Mouse (Mus musculus) embryonic facial prominence, embryonic 14.5 days (tissue): ENCODE measurements around the gene Gm8773. TPM values are rescaled to one million over a fixed set of nuclear protein-coding genes. Genes with fewer than 3 reads are reported as not detected.
A peak's percentile ranks its signal among the peaks of the same experiment; 100 is the strongest.

Source experiments
- ATAC-seq: fragments of 200-750 bp; cut with Nextera tagmentation; 2 replicates; pipeline ENCODE4 v1.8.0; 2017; ENCODE audit warnings: low read depth, moderate number of reproducible peaks, moderate TSS enrichment
- DNase-seq: peaks from one replicate; pipeline ENCODE4 v3.0.0-alpha.2; 2015; ENCODE audit warnings: low spot score
- H3K27ac ChIP-seq: fragments of 300-500 bp; sonication (generic); replicated peaks from 2 replicates; pipeline ENCODE4 v1.5.1; 2014; ENCODE audit warnings: low read depth, mild to moderate bottlenecking, low read length, moderate library complexity
- H3K27me3 ChIP-seq: fragments of 300-500 bp; sonication (generic); replicated peaks from 2 replicates; pipeline ENCODE4 v1.6.1; 2014; ENCODE audit warnings: low read length; ENCODE audit not compliant: control insufficient read depth, insufficient read depth
- H3K36me3 ChIP-seq: fragments of 300-500 bp; sonication (generic); 2 replicates; pipeline ENCODE4 v1.6.1; 2014; ENCODE audit warnings: low read length, mixed read lengths; ENCODE audit not compliant: control insufficient read depth, insufficient read depth
- H3K4me1 ChIP-seq: fragments of 300-500 bp; sonication (generic); 2 replicates; pipeline ENCODE4 v1.6.1; 2014; ENCODE audit warnings: antibody characterized with exemption, low read length; ENCODE audit not compliant: control insufficient read depth, insufficient read depth
- H3K4me2 ChIP-seq: fragments of 300-500 bp; sonication (generic); 2 replicates; pipeline ENCODE4 v1.6.1; 2014; ENCODE audit warnings: low read depth, mild to moderate bottlenecking, low read length, moderate library complexity, mixed read lengths
- H3K4me3 ChIP-seq: fragments of 300-500 bp; sonication (generic); 2 replicates; pipeline ENCODE4 v1.5.1; 2014; ENCODE audit warnings: low read depth, mild to moderate bottlenecking, low read length
- H3K9ac ChIP-seq: fragments of 300-500 bp; sonication (generic); 2 replicates; pipeline ENCODE4 v1.6.1; 2014; ENCODE audit warnings: low read depth, mild to moderate bottlenecking, low read length, moderate library complexity, mixed read lengths
- H3K9me3 ChIP-seq: fragments of 300-500 bp; sonication (generic); 2 replicates; pipeline ENCODE4 v1.6.1; 2016; ENCODE audit warnings: low read length; ENCODE audit not compliant: control insufficient read depth
- WGBS: fragments of 180-500 bp; shearing (Covaris S2); extraction: QIAGEN DNeasy Blood & Tissue Kit; methylation state at CpG from one replicate; pipeline ENCODE4 v1.1.7; 2014; 5-methylcytosine and 5-hydroxymethylcytosine counted together
- polyA plus RNA-seq: library from polyadenylated mRNA; unstranded; fragments of >200 nt; fragmentation: Nextera tagmentation; extraction: Ambion mirVana; gene quantifications from 2 replicates; pipeline ENCODE4 v1.2.1, GENCODE M21; 2014

The Gm8773 gene
- 1.6 and 2.8 TPM in 2 replicates for polyA plus RNA-seq

DNA sequence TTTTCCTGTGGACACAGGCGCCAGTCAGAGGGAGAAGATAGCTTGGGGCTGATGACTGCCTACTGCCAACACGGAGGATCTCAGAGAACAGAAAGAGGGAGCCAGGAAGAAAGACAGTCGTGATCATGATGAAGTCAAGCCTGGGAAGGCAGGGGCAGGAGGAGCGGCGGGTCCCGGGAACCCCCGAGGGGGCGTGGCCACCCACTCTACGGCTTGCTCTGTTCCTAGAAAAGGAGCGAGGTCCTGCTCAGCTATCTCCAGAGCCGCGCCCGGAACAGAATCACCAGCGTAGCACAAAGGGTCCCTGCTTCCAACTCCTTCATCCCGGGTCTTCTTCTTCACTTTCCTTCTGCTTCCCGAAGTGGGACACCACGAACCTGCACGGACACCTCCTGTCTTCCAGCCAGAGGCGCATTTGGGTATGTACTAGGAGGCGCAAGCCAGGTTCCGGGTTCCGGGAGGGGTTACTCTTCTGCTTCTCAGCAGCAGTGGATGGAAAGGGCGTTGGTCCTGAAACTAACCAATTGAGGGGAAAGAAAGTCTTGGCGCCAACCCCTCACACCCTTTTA lies at the start of gene Gm8773:
Gm8773 (plus strand) TSS at position 51 of the 569 bp plus-strand sequence.
- Histone ChIP-seq H3K9me3 (no peaks in the 10 kb centered on the region), H3K27me3 (peaks cover 12% of the 10 kb centered on the region), H3K9ac (peak within 1 kb of the TSS; percentile 56), H3K36me3 (no peaks in the 10 kb centered on the region), H3K27ac (no peak within 1 kb of the TSS), H3K4me2 (peak within 1 kb of the TSS; percentile 80), H3K4me3 (peak within 1 kb of the TSS; percentile 48), H3K4me1 (no peaks in the 10 kb centered on the region; the same call in 1 of the 2 replicates)
- peak; percentile 55 for DNase-seq
- WGBS: 1% methylated on average over 21 of the region's 24 CpGs
- peak; percentile 47; the same call in 1 of the 2 replicates for ATAC-seq

DNA sequence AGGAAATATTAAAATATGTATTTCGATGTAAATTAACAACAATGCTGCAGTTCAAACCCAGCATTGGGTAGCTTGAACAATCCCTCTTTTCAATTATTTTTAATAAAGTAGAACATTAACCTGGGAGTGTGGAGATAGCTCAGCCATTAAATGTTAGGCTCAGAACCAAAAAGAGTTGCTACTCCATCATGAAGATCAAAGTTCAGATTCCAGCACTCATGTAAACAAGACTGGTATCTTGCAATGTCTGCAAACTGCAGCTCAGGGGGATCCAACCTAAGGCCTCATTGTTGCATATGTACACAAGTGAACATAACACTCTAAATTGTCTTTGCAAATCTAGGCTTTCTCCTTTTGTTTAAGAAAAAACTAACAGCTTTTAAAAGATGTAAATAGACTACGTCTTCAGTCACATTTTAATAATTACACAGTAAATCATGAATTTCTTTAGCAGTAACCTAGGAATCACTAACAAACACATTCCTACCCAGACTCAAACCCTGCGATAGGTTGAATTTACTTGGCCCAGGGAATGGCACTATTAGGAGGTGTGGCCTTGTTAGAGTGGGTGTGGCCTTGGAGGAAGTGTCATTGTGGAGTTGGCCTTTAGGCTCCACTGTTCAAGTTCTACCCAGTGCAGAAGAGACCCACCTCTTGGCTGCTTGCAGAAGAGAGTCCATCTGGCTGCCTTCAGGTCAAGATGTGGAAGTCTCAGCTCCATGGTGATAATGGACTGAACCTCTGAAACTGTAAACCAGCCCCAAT lies 39.8 kb upstream of the Gm8773 start:
- Histone ChIP-seq H3K9me3 (no peaks in the 10 kb centered on the region), H3K9ac (no peak overlapping the region), H3K4me3 (no peak overlapping the region), H3K4me1 (no peaks in the 10 kb centered on the region), H3K27me3 (no peaks in the 10 kb centered on the region), H3K36me3 (peaks cover 9% of the 10 kb centered on the region), H3K27ac (no peak overlapping the region), H3K4me2 (no peak overlapping the region)
- no peak for DNase-seq
- WGBS: 95% methylated on average over 3 of the region's 3 CpGs
- ATAC-seq: no peak

- DNase-seq (no peak), ATAC-seq (no peak)
- Histone ChIP-seq H3K4me2 (no peak overlapping the region), H3K27ac (no peak overlapping the region), H3K4me3 (no peak overlapping the region), H3K27me3 (no peaks in the 10 kb centered on the region), H3K36me3 (peaks cover 24% of the 10 kb centered on the region), H3K9ac (no peak overlapping the region), H3K4me1 (no peaks in the 10 kb centered on the region), H3K9me3 (no peaks in the 10 kb centered on the region)
- 88% methylated on average over 1 of the region's 1 CpGs for WGBS
Observed at GRCm38 (mm10) chr5:5536131-5536530, 37.5 kb upstream of the Gm8773 start.

- no peaks in the 10 kb centered on the region for H3K27me3 ChIP-seq
- H3K4me2 ChIP-seq: no peak overlapping the region
- 79% methylated on average over 3 of the region's 3 CpGs for WGBS
- no peaks in the 10 kb centered on the region for H3K4me1 ChIP-seq
- H3K36me3 ChIP-seq: peaks cover 56% of the 10 kb centered on the region
- no peak for ATAC-seq
- H3K4me3 ChIP-seq: no peak overlapping the region
- no peak for DNase-seq
- no peak overlapping the region for H3K9ac ChIP-seq
- no peaks in the 10 kb centered on the region for H3K9me3 ChIP-seq
- no peak overlapping the region for H3K27ac ChIP-seq
Observed at GRCm38 (mm10) chr5:5539771-5540170, 33.8 kb upstream of the Gm8773 start.

DNA sequence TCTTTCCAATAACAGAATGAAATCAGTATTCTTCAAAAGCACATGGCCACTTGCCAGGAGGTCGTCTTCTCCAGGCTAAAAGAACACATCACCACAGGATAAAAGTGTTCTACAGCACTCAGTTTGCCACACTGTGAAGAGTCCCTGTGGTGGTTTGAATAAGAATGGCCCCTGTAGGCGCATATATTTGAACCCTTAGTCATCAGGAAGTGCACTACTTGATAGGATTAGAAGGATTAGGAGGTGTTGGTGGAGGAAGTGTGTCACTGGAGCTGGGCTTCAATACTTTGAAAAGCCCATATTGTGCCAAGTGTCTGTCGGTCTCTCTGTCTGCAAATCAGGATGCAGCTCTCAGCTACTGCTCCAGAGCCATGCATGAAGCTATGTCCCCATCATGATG lies 33.2 kb upstream of the Gm8773 start:
- ATAC-seq (no peak), DNase-seq (no peak)
- Histone ChIP-seq H3K9me3 (no peaks in the 10 kb centered on the region), H3K36me3 (peaks cover 57% of the 10 kb centered on the region), H3K27ac (no peak overlapping the region), H3K4me2 (no peak overlapping the region), H3K4me1 (no peaks in the 10 kb centered on the region), H3K27me3 (no peaks in the 10 kb centered on the region), H3K9ac (no peak overlapping the region), H3K4me3 (no peak overlapping the region)
- WGBS: 81% methylated on average over 3 of the region's 3 CpGs

GRCm38 (mm10) chr5:5551110-5551509 lies 22.5 kb upstream of the Gm8773 start:
- H3K9ac ChIP-seq: no peak overlapping the region
- H3K4me1 ChIP-seq: no peaks in the 10 kb centered on the region
- H3K9me3 ChIP-seq: no peaks in the 10 kb centered on the region
- DNase-seq (no peak), ATAC-seq (no peak)
- H3K27me3 ChIP-seq: no peaks in the 10 kb centered on the region
- no peak overlapping the region for H3K27ac ChIP-seq
- no peak overlapping the region for H3K4me3 ChIP-seq
- 100% methylated on average over 1 of the region's 1 CpGs for WGBS
- no peak overlapping the region for H3K4me2 ChIP-seq
- H3K36me3 ChIP-seq: peaks cover 62% of the 10 kb centered on the region

DNA sequence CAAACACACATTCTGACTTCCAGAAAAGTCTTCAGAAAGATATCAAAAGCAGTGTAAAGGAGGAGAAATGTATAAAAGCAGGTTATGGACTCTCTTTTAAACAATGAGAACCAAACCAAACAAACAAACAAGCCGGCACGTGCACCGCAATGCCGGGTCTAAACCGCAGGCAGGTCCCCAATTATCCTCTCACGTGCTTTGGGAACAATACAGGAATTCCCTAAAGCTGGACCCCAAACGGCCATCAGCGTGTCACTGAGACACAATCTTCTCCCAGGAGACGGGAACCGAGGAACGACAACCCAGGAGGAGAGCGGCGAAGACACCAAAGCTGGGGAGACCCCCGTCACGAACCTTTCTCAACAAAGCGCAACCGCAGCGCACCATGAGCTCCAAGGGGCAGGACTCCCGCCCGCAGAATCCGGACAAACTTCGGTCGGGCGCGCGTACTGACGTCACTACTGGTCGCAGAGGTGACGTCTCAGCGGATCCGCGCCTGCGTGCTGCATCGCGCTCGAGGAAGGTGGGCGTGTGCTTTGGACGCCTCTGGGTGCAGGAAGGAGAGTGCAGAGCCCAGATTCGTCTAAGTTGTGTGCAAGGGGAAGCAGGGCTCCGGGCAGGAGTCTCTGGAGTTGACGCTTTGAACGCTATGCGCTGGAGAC lies 14.4 kb upstream of the Gm8773 start, which contains the start of gene Gtpbp10:
Gtpbp10 (minus strand) TSS at position 460 of the 662 bp plus-strand sequence.
- Histone ChIP-seq H3K4me2 (peak within 1 kb of the TSS; percentile 79), H3K27me3 (no peaks in the 10 kb centered on the region), H3K27ac (peak within 1 kb of the TSS; percentile 86), H3K9ac (peak within 1 kb of the TSS; percentile 79), H3K36me3 (peaks cover 8% of the 10 kb centered on the region), H3K4me3 (peak within 1 kb of the TSS; percentile 79), H3K4me1 (peaks cover 11% of the 10 kb centered on the region; the same call in 1 of the 2 replicates), H3K9me3 (no peaks in the 10 kb centered on the region)
- peak; percentile 95 for DNase-seq
- WGBS: under 1% methylated on average over 43 of the region's 43 CpGs
- ATAC-seq: peak; percentile 100

GRCm38 (mm10) chr5:5559798-5560197 lies 13.8 kb upstream of the Gm8773 start:
- H3K9me3 ChIP-seq: no peaks in the 10 kb centered on the region
- H3K27me3 ChIP-seq: no peaks in the 10 kb centered on the region
- H3K4me1 ChIP-seq: peaks cover 11% of the 10 kb centered on the region; the same call in 1 of the 2 replicates
- peak overlapping the region; percentile 79 for H3K4me3 ChIP-seq
- peaks cover 3% of the 10 kb centered on the region for H3K36me3 ChIP-seq
- peak overlapping the region; percentile 79 for H3K9ac ChIP-seq
- 43% methylated on average over 8 of the region's 8 CpGs for WGBS
- peak overlapping the region; percentile 79 for H3K4me2 ChIP-seq
- no peak for DNase-seq
- H3K27ac ChIP-seq: peak overlapping the region; percentile 86
- no peak for ATAC-seq
